Mouse (Mus musculus): ENCODE results near the gene Snx29. TPM values are rescaled to one million over a fixed set of nuclear protein-coding genes. Genes with fewer than 3 reads are reported as not detected.

Gene Snx29
- polyA plus RNA-seq, 1 experiment from 2014 or later = 12.5 TPM

- 85% methylated on average over 3 of the region's 3 CpGs for WGBS
Measured at GRCm38 (mm10) chr16:11728627-11729026, 405.9 kb downstream of the Snx29 start.

GRCm38 (mm10) chr16:11729111-11729510 is 406.4 kb downstream of the Snx29 start:
- no peak overlapping the region for H3K27ac ChIP-seq
- no peak overlapping the region for H3K4me3 ChIP-seq
- 77% methylated on average over 6 of the region's 6 CpGs for WGBS
- H3K4me1 ChIP-seq = no peaks in the 10 kb centered on the region
- H3K27me3 ChIP-seq (ENCODE audit: low read depth, poor library complexity, severe bottlenecking) = no peaks in the 10 kb centered on the region
- no peaks in the 10 kb centered on the region for H3K36me3 ChIP-seq
- DNase-seq (ENCODE audit: low spot score) = no peak
- no peaks in the 10 kb centered on the region for H3K9me3 ChIP-seq (replicated peaks)

More at GRCm38 (mm10) chr16:11728627-11729026, 405.9 kb downstream of the Snx29 start:
- Histone ChIP-seq H3K27ac (no peak overlapping the region), H3K27me3 (ENCODE audit: low read depth, poor library complexity, severe bottlenecking) (no peaks in the 10 kb centered on the region), H3K9me3 (replicated peaks) (no peaks in the 10 kb centered on the region), H3K4me3 (no peak overlapping the region), H3K36me3 (no peaks in the 10 kb centered on the region), H3K4me1 (no peaks in the 10 kb centered on the region)
- no peak for DNase-seq (ENCODE audit: low spot score)

- Histone ChIP-seq H3K27ac (no peak overlapping the region), H3K27me3 (ENCODE audit: low read depth, poor library complexity, severe bottlenecking) (no peaks in the 10 kb centered on the region), H3K4me3 (no peak overlapping the region), H3K9me3 (replicated peaks) (no peaks in the 10 kb centered on the region), H3K4me1 (no peaks in the 10 kb centered on the region), H3K36me3 (no peaks in the 10 kb centered on the region)
- WGBS = 86% methylated on average over 5 of the region's 5 CpGs
- DNase-seq (ENCODE audit: low spot score) = no peak
Measured at GRCm38 (mm10) chr16:11729815-11730214, 407.1 kb downstream of the Snx29 start.

- Histone ChIP-seq H3K4me1 (no peaks in the 10 kb centered on the region), H3K9me3 (replicated peaks) (no peaks in the 10 kb centered on the region), H3K27me3 (ENCODE audit: low read depth, poor library complexity, severe bottlenecking) (no peaks in the 10 kb centered on the region), H3K4me3 (no peak overlapping the region), H3K36me3 (no peaks in the 10 kb centered on the region), H3K27ac (no peak overlapping the region)
- no peak for DNase-seq (ENCODE audit: low spot score)
- WGBS = 86% methylated on average over 5 of the region's 5 CpGs
Measured at GRCm38 (mm10) chr16:11731014-11731535, 408.4 kb downstream of the Snx29 start.

- Histone ChIP-seq H3K4me3 (no peak overlapping the region), H3K27me3 (ENCODE audit: low read depth, poor library complexity, severe bottlenecking) (no peaks in the 10 kb centered on the region), H3K4me1 (no peaks in the 10 kb centered on the region), H3K36me3 (no peaks in the 10 kb centered on the region), H3K27ac (no peak overlapping the region), H3K9me3 (replicated peaks) (no peaks in the 10 kb centered on the region)
- DNase-seq (ENCODE audit: low spot score) = peak; percentile 73
- 50% methylated on average over 7 of the region's 7 CpGs for WGBS
Measured at GRCm38 (mm10) chr16:11738341-11738740, 415.6 kb downstream of the Snx29 start.

GRCm38 (mm10) chr16:11741951-11742350 is 419.2 kb downstream of the Snx29 start:
- no peak overlapping the region for H3K4me3 ChIP-seq
- no peaks in the 10 kb centered on the region for H3K9me3 ChIP-seq (replicated peaks)
- no peaks in the 10 kb centered on the region for H3K4me1 ChIP-seq
- no peak for DNase-seq (ENCODE audit: low spot score)
- no peaks in the 10 kb centered on the region for H3K27me3 ChIP-seq (ENCODE audit: low read depth, poor library complexity, severe bottlenecking)
- H3K27ac ChIP-seq = no peak overlapping the region
- 84% methylated on average over 5 of the region's 5 CpGs for WGBS
- H3K36me3 ChIP-seq = no peaks in the 10 kb centered on the region

- DNase-seq (ENCODE audit: low spot score) = no peak
- Histone ChIP-seq H3K36me3 (no peaks in the 10 kb centered on the region), H3K27ac (no peak overlapping the region), H3K27me3 (ENCODE audit: low read depth, poor library complexity, severe bottlenecking) (no peaks in the 10 kb centered on the region), H3K4me3 (no peak overlapping the region), H3K4me1 (no peaks in the 10 kb centered on the region), H3K9me3 (replicated peaks) (no peaks in the 10 kb centered on the region)
- 92% methylated on average over 7 of the region's 7 CpGs for WGBS
Measured at GRCm38 (mm10) chr16:11742351-11742750, 419.6 kb downstream of the Snx29 start.

GRCm38 (mm10) chr16:11743013-11743412 is 420.3 kb downstream of the Snx29 start:
- WGBS = 68% methylated on average over 3 of the region's 3 CpGs
- no peaks in the 10 kb centered on the region for H3K36me3 ChIP-seq
- no peaks in the 10 kb centered on the region for H3K9me3 ChIP-seq (replicated peaks)
- no peak overlapping the region for H3K27ac ChIP-seq
- H3K4me1 ChIP-seq = no peaks in the 10 kb centered on the region
- H3K4me3 ChIP-seq = no peak overlapping the region
- no peak for DNase-seq (ENCODE audit: low spot score)
- no peaks in the 10 kb centered on the region for H3K27me3 ChIP-seq (ENCODE audit: low read depth, poor library complexity, severe bottlenecking)

GRCm38 (mm10) chr16:11743724-11744123 is 421.0 kb downstream of the Snx29 start:
- H3K4me3 ChIP-seq = no peak overlapping the region
- WGBS = 88% methylated on average over 4 of the region's 4 CpGs

GRCm38 (mm10) chr16:11746036-11746435 is 423.3 kb downstream of the Snx29 start:
- Histone ChIP-seq H3K4me3 (no peak overlapping the region), H3K9me3 (replicated peaks) (no peaks in the 10 kb centered on the region), H3K27me3 (ENCODE audit: low read depth, poor library complexity, severe bottlenecking) (no peaks in the 10 kb centered on the region), H3K4me1 (no peaks in the 10 kb centered on the region), H3K27ac (no peak overlapping the region), H3K36me3 (no peaks in the 10 kb centered on the region)
- 83% methylated on average over 2 of the region's 2 CpGs for WGBS
- no peak for DNase-seq (ENCODE audit: low spot score)

More at GRCm38 (mm10) chr16:11743724-11744123, 421.0 kb downstream of the Snx29 start:
- Histone ChIP-seq H3K27me3 (ENCODE audit: low read depth, poor library complexity, severe bottlenecking) (no peaks in the 10 kb centered on the region), H3K9me3 (replicated peaks) (no peaks in the 10 kb centered on the region), H3K36me3 (no peaks in the 10 kb centered on the region), H3K4me1 (no peaks in the 10 kb centered on the region), H3K27ac (no peak overlapping the region)
- DNase-seq (ENCODE audit: low spot score) = no peak

- Histone ChIP-seq H3K27ac (no peak overlapping the region), H3K27me3 (ENCODE audit: low read depth, poor library complexity, severe bottlenecking) (no peaks in the 10 kb centered on the region), H3K9me3 (replicated peaks) (no peaks in the 10 kb centered on the region), H3K4me1 (no peaks in the 10 kb centered on the region), H3K4me3 (no peak overlapping the region), H3K36me3 (no peaks in the 10 kb centered on the region)
- DNase-seq (ENCODE audit: low spot score) = no peak
- 92% methylated on average over 5 of the region's 5 CpGs for WGBS
Measured at GRCm38 (mm10) chr16:11747867-11748266, 425.2 kb downstream of the Snx29 start.

GRCm38 (mm10) chr16:11749111-11749510 is 426.4 kb downstream of the Snx29 start:
- no peak for DNase-seq (ENCODE audit: low spot score)
- WGBS = 84% methylated on average over 3 of the region's 3 CpGs
- no peak overlapping the region for H3K4me3 ChIP-seq
- H3K4me1 ChIP-seq = no peaks in the 10 kb centered on the region
- H3K9me3 ChIP-seq (replicated peaks) = no peaks in the 10 kb centered on the region
- H3K27ac ChIP-seq = no peak overlapping the region
- H3K27me3 ChIP-seq (ENCODE audit: low read depth, poor library complexity, severe bottlenecking) = no peaks in the 10 kb centered on the region
- H3K36me3 ChIP-seq = no peaks in the 10 kb centered on the region

- H3K4me3 ChIP-seq = no peak overlapping the region
- DNase-seq (ENCODE audit: low spot score) = no peak
- H3K27me3 ChIP-seq (ENCODE audit: low read depth, poor library complexity, severe bottlenecking) = no peaks in the 10 kb centered on the region
- H3K36me3 ChIP-seq = no peaks in the 10 kb centered on the region
- H3K27ac ChIP-seq = no peak overlapping the region
- H3K9me3 ChIP-seq (replicated peaks) = no peaks in the 10 kb centered on the region
- H3K4me1 ChIP-seq = no peaks in the 10 kb centered on the region
Measured at GRCm38 (mm10) chr16:11750605-11751004, 427.9 kb downstream of the Snx29 start.

- Histone ChIP-seq H3K27me3 (ENCODE audit: low read depth, poor library complexity, severe bottlenecking) (no peaks in the 10 kb centered on the region), H3K9me3 (replicated peaks) (no peaks in the 10 kb centered on the region), H3K4me3 (no peak overlapping the region), H3K36me3 (no peaks in the 10 kb centered on the region), H3K4me1 (no peaks in the 10 kb centered on the region), H3K27ac (no peak overlapping the region)
- WGBS = 94% methylated on average over 5 of the region's 5 CpGs
- DNase-seq (ENCODE audit: low spot score) = no peak
Measured at GRCm38 (mm10) chr16:11752557-11752956, 429.8 kb downstream of the Snx29 start.
